Comparison of ENCODE assay signal across 1 mouse cellular context in the genomic region with DNA sequence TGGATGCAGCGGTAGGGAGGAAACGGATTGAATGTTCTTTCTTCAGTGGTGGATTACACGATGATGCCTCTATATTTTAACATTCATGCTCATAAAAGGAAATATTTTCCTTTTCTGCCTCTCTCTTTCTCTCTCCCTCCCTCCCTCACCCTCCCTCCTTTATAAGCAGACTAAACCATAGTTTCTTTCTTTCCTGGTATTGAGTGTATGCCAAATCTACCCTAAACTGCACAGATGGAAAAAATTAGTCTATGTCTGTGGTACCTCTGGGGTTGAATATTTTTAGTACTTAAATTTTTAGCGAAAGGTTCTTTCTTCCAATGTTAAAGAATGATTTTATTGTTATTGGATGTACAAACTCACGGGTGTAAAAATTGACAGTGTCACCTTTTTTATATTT.
TF ChIP-seq lines count a peak whose summit lies in the region.

No protein-coding gene starts in this region.

TF ChIP-seq in myocyte, 11 proteins besides CTCF, POLR2A, EP300 and RAD21 (continued from another document):
- TF ChIP-seq TCF12 (IDR thresholded peaks at IDR 0.05; ENCODE audit: insufficient read depth, poor library complexity, severe bottlenecking) (no peak), REST (IDR thresholded peaks at IDR 0.05; ENCODE audit: insufficient read depth, insufficient read length) (no peak), USF1 (IDR thresholded peaks at IDR 0.05; ENCODE audit: low read depth) (no peak), MAX (IDR thresholded peaks at IDR 0.05; ENCODE audit: low read depth) (no peak)
